Mouse (Mus musculus) cortical plate, adult 2 months (tissue): ENCODE measurements at regions not wholly inside any gene's neighbourhood (a gene's known extent, or its start where the extent isn't known, plus 50 kb on each side); places are given as distances from the start of the nearest gene placed in this dataset.
"Not testable (repeated sequence)": the region's sequence is repeated elsewhere in the genome, so short reads cannot be mapped to it uniquely, and the experiment has no call there.

Source experiments
- CTCF ChIP-seq: fragments of 200-500 bp; IDR thresholded peaks from 2 replicates; pipeline ENCODE4 v1.5.1; 2011; ENCODE audit warnings: mild to moderate bottlenecking, control low read depth, low read length; ENCODE audit not compliant: insufficient read depth; ENCODE audit errors: extremely low read depth
- POLR2A ChIP-seq: fragments of 200-500 bp; IDR thresholded peaks from 2 replicates; pipeline ENCODE4 v1.6.1; 2011; ENCODE audit warnings: mild to moderate bottlenecking, low read length, control low read depth; ENCODE audit not compliant: insufficient read depth; ENCODE audit errors: extremely low read depth

- not testable (repeated sequence) for TF ChIP-seq CTCF, POLR2A
Measured at GRCm38 (mm10) chr17:13532579-13532978, 178.2 kb downstream of the Tcp10c start.
